Mouse (Mus musculus) olfactory bulb, adult 2 months (tissue): ENCODE results near the gene Neo1.

Experiments used
- CTCF ChIP-seq: fragments of 200-500 bp; IDR thresholded peaks from 2 replicates; pipeline ENCODE4 v1.5.1; 2012; ENCODE audit warnings: low read depth, mild to moderate bottlenecking, low read length, moderate library complexity; ENCODE audit not compliant: insufficient read depth
- POLR2A ChIP-seq: fragments of 200-500 bp; IDR thresholded peaks from 2 replicates; pipeline ENCODE4 v1.6.1; 2012; ENCODE audit warnings: mild to moderate bottlenecking, low read depth, low read length, moderate library complexity; ENCODE audit not compliant: insufficient read depth

- TF ChIP-seq CTCF (no peak), POLR2A (no peak)
Observed at GRCm38 (mm10) chr9:59024245-59024844, 11.9 kb downstream of the Neo1 start.
